Mouse (Mus musculus): ENCODE results near the gene Cebpa.

The Cebpa gene

DNA sequence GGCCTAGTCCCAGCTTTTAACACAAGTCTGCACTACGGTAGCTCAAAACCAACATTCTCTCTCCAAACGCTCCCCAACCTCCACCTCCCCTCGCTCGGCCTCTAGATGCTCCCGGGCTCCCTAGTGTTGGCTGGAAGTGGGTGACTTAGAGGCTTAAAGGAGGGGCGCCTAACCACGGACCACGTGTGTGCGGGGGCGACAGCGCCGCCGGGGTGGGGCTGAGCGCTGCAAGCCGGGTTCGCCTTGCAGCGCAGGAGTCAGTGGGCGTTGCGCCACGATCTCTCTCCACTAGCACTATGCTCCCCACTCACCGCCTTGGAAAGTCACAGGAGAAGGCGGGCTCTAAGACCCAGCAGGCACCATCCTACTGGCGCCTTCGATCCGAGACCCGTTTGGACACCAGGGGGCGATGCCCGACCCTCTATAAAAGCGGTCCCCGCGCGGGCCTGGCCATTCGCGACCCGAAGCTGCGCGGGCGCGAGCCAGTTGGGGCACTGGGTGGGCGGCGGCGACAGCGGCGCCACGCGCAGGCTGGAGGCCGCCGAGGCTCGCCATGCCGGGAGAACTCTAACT, at the start of gene Cebpa:
Cebpa (plus strand) TSS at position 453 of the 573 bp plus-strand sequence.
- peak; percentile 80 for DNase-seq

GRCm38 (mm10) chr7:35076645-35077044, 42.4 kb upstream of the Cebpa start:
- no peak for DNase-seq

- DNase-seq, result no peak
Measured at GRCm38 (mm10) chr7:35080843-35081338, 38.2 kb upstream of the Cebpa start.

GRCm38 (mm10) chr7:35081406-35082104, 37.5 kb upstream of the Cebpa start:
- no peak for DNase-seq

DNA sequence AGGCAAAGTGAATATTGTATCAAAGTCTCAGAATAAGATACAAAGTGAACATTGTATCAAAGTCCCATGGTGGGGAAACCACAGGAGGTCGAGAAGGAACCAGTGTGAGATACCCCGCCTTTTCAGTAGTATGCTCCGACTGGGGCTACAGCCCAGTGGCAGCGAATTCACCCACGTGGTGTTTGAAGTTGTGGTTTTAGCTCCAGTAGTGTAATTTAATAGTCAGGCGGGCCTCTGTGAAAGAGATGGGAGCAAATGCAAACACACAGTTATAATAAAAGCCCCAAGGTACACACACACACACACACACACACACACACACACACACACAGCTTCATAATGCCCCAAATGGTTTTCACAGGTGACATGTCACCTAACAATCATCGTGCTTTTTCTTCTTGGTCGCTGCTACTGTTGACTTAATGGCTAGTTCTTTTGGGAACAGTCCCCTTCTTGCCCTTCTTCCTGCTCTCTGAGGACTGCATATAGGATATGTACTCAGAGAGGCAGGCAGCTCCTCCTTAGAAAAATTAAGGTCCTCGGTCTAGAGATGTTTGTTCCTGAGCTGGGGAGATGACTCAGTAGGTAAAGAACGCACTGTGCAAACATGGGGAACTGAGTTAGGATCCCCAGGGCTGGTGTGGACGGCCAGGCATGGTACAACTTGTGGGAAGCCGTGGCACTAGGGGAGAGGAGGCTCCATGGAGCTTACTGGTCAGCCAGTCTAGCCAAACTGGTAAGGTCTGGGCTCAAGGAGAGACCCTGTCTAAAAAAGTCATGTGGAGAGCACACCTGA, 34.3 kb upstream of the Cebpa start:
- DNase-seq, result no peak

DNA sequence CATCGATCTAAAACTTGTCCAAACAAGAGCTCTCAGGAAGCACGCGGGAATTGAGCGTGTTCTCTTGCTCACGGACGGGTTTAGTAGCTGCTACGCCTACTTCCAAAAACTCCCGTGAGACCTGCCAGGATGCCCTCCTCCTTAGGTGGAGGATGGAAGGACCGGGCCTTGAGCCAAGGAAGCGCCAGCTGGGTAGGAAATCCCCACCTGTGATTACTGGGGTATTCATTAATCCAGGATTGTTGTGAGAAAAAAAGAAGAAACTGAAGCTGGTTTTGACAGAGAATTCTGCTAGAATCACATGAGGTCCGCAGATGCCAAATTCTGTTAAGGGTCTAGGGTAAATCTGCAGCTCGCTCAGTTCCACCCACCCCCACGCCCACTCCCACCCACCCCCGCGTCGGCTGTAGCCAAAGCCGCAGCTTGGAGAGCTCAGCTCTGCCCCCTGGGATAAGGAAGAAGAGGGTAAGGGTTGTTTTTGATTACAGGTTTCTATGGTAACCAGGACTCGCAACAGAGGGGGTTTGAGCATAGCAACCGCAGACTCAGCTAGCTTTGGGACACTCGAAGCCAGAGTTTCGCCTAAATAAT, 32.7 kb upstream of the Cebpa start:
- no peak for DNase-seq

- no peak for DNase-seq
Measured at GRCm38 (mm10) chr7:35090550-35090949, 28.5 kb upstream of the Cebpa start.

GRCm38 (mm10) chr7:35094975-35095678, 24.0 kb upstream of the Cebpa start:
- no peak for DNase-seq

DNA sequence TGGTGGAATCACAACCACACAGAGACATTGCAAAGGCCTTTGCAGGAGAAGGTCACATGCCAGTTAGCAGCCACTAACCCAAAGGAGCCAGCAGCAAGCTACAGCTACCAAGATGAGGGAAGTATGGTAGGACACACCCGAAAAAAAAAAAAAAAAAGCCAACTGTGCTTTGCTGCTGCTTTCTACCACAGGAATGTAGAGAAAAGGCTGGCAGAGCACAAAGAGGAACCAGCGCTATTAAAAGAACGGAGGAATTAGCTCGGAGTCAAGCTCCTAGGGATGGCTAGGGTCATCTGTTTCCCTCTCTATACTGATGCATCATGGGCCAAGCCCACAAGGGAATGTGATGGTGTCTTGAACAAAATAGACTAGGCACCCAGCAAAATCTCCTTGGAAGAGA, 20.3 kb upstream of the Cebpa start:
- DNase-seq, result no peak

DNA sequence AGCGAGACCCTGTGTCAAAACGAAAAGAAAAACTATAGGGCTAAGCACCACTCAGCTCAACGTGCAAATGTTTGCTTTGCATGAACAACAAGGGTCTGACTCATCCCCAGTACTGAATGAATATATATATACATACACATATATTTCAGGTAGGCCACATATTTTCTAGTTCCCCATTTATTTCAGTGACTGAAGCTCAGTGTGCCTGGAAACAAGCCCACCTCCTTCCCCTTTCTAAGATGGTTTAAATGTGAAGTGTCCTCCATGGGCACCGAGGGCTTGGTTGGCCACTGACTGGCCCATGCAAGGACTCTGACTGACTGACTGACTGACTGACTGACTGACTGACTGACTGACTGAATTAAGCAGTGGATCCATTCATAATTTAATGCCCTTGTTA, 19.6 kb upstream of the Cebpa start:
- DNase-seq, result no peak

- no peak for DNase-seq
Measured at GRCm38 (mm10) chr7:35106614-35107013, 12.5 kb upstream of the Cebpa start.

DNA sequence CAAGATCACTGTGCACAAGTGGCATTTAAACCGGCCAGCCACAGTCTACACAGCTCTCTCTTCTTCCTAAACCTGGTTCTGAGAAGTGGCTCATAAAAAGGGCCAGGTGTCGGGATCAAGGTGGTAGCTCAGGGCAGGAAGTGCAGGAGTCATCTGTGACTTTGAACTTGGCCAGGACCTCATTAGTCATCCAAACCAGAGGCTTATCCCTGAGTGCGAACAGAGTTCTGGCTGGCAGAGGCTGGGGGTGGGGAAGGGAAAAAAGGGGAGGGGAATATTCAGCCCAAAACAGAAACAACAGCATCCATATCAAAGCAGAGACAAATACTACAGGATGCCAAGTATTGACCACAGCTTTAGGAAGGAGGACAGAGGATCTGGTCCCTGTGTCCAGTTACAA, 11.5 kb upstream of the Cebpa start:
- DNase-seq, result no peak

GRCm38 (mm10) chr7:35108046-35108445, 11.0 kb upstream of the Cebpa start:
- DNase-seq, result no peak

- DNase-seq, result no peak
Measured at GRCm38 (mm10) chr7:35108663-35109062, 10.4 kb upstream of the Cebpa start.

DNA sequence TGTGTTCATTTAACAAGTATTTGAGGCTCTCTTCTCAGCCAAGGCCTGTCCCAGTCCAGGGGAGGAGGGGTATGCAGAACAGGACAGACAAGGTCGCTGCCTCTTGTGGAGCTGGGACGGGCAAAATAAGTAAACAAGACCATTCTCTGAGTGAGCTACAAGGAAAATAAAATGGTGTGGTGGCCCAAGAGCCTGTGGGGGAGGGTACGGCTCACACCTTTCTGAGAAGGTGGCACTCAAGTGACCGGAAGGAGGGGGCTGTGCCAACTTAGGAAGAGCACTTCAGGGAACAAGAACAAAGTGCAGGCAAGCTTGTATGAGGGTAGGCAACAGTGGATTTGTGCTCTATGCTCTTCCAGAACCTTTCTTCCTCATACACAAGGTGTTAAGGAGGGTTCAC, 6.0 kb upstream of the Cebpa start:
- no peak for DNase-seq

- DNase-seq, result no peak
Measured at GRCm38 (mm10) chr7:35113721-35114120, 5.4 kb upstream of the Cebpa start.

GRCm38 (mm10) chr7:35116524-35116923, 2.6 kb upstream of the Cebpa start:
- no peak for DNase-seq

DNA sequence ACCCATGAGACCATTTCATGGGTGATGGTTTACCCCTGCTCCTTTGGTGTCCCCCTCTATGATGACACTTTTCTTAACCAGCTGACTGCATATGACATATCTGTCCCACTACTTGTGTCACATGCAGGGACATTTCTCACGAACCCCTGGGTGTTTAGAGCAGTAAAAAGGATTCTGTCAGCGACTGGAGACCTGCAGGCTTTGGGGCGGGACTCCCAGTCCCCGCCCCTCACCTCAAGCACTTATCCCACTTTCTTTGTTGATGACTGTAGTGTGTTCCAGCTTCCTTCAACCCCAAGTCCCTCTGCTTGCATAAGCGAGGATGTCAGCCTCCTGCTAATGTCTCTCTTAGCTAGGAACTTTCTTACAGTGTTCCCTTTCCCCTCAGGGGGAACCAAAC, 2.0 kb upstream of the Cebpa start:
- no peak for DNase-seq

DNA sequence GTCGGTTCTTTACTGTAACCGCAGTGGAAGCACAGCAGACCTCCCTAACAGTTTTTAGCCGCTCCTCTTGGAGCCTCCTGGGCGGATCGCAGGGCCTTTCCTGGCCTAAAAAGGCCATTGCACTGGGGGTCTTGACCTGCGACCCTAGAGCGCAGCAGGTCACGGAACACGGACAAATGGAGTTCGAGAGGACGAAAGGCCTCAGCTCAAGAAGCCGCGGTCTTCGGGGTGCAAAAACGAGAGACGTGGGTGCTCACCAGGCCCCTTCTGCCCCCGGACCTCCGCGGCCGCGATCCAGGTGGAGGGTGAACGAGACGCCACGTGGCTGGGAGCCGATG, 1.4 kb upstream of the Cebpa start:
- DNase-seq, result no peak

DNA sequence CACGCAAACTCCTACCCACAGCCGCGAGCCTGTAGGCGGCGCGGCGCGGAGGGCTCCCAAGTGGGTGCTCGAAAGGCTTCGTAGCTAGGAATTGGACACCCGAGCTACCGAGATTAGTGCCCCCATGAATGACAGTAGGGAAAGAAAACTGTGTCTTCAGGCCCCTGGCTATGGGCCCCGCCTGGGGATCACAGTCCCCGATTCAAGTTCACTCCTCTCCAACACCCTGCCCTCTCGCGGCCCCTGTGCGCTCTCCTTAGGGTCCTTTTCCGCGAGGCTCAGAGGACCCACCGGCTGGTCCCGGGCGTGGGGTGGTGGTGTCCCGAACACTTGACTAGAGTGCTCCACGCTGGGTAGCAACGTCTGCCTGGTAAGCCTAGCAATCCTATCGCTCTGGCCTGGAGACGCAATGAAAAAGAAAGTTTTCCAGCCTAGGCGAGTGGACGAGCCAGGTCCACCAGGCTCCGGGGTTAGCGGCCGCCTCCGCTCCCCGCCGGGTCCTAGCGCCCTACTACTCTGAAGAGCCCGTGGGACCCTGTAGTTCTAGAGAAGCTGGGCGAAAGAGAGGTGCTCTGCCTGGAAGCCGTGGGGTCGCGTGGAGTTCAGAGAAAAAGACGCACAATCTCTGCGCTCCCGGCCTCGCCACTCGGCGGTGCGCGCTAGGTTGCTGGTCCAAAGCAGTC, 853 bp upstream of the Cebpa start:
- peak; percentile 23 for DNase-seq

DNA sequence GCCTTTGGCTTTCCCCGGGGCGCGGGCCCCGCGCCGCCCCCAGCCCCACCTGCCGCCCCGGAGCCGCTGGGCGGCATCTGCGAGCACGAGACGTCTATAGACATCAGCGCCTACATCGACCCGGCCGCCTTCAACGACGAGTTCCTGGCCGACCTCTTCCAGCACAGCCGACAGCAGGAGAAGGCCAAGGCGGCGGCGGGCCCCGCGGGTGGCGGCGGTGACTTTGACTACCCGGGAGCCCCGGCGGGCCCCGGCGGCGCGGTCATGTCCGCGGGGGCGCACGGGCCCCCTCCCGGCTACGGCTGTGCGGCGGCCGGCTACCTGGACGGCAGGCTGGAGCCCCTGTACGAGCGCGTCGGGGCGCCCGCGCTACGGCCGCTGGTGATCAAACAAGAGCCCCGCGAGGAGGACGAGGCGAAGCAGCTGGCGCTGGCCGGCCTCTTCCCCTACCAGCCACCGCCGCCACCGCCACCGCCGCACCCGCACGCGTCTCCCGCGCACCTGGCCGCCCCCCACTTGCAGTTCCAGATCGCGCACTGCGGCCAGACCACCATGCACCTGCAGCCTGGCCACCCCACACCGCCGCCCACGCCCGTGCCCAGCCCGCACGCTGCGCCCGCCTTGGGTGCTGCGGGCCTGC, 533 bp downstream of the Cebpa start:
- peak; percentile 18 for DNase-seq

DNA sequence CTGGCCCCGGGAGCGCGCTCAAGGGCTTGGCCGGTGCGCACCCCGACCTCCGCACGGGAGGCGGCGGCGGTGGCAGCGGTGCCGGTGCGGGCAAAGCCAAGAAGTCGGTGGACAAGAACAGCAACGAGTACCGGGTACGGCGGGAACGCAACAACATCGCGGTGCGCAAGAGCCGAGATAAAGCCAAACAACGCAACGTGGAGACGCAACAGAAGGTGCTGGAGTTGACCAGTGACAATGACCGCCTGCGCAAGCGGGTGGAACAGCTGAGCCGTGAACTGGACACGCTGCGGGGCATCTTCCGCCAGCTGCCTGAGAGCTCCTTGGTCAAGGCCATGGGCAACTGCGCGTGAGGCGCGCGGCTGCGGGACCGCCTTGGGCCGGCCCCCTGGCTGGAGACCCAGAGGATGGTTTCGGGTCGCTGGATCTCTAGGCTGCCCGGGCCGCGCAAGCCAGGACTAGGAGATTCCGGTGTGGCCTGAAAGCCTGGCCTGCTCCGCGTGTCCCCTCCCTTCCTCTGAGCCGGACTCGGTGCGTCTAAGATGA, 1.1 kb downstream of the Cebpa start:
- DNase-seq, result no peak
